Mouse (Mus musculus) lung, postnatal 14 days (tissue): Measurements from ENCODE around the gene Hist1h2be.
"Not testable (repeated sequence)": the region's sequence is repeated elsewhere in the genome, so short reads cannot be mapped to it uniquely, and the experiment has no call there.

ENCODE experiments used
- DNase-seq: peaks from one replicate; pipeline ENCODE4 v3.0.0; 2021

The Hist1h2be gene

GRCm38 (mm10) chr13:23591206-23591605, 29.7 kb downstream of the Hist1h2be start:
- DNase-seq = no peak

- no peak for DNase-seq
Measured at GRCm38 (mm10) chr13:23586940-23587225, 34.0 kb downstream of the Hist1h2be start.

- DNase-seq = no peak
Measured at GRCm38 (mm10) chr13:23586099-23586939, 34.6 kb downstream of the Hist1h2be start.

DNA sequence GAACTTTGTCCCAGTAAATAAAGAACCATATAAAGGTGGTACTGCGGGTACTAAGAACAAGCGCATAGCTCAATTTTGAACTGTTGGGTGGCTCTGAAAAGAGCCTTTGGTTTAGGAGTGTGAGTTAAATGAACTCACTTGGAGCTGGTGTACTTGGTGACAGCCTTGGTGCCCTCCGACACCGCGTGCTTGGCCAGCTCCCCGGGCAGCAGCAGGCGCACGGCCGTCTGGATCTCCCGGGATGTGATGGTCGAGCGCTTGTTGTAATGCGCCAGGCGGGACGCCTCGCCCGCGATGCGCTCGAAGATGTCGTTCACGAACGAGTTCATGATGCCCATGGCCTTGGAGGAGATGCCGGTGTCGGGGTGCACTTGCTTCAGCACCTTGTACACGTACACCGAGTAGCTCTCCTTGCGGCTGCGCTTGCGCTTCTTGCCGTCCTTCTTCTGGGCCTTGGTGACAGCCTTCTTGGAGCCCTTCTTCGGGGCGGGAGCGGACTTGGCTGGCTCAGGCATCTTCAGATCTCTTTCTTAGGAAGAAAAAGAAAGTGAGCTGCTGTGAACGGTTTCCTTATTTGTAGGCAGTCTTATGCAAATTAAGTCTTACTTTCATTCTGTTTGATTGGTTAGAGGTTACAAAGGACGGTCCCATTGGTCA, 35.4 kb downstream of the Hist1h2be start:
- peak; percentile 62 for DNase-seq

DNA sequence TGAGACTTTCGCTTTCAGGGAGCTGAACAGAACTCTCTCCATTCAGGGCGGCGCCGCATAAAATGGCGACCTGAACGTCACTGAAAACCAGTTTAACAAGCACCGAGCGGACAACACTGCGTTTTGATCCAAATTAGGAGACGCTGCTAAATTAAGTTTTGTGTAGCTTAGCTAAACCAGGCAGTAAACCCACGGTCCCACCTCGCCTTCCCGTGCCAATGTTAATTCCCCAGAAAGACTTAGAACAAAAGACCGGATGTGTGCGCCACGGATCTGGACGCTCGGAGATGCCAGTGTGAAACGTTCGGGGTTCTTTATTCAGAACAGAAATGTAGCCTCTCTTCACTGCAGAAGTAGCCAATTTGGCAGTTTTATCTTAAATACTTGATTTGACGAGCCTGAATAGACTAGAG, 35.9 kb downstream of the Hist1h2be start:
- DNase-seq = peak; percentile 76

DNA sequence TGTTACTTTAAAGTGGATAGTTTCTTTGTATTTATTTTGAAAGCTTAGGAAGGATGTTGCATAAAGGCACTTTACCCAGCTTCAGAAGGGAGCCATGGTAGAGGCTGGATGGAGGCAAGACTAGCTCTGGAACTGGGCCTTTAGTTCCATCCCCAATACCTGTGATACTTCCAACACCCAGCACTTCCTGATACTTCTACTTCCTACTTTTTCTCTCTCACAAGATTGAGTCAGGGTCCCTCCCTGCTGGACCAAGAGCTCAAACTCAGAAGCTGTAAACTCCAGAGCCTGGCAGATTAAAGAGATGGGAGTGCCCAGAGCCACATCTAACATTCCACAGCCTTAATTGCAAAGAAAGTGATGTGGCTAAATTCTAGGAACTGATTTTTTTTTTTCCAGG, 36.6 kb downstream of the Hist1h2be start:
- no peak for DNase-seq

DNA sequence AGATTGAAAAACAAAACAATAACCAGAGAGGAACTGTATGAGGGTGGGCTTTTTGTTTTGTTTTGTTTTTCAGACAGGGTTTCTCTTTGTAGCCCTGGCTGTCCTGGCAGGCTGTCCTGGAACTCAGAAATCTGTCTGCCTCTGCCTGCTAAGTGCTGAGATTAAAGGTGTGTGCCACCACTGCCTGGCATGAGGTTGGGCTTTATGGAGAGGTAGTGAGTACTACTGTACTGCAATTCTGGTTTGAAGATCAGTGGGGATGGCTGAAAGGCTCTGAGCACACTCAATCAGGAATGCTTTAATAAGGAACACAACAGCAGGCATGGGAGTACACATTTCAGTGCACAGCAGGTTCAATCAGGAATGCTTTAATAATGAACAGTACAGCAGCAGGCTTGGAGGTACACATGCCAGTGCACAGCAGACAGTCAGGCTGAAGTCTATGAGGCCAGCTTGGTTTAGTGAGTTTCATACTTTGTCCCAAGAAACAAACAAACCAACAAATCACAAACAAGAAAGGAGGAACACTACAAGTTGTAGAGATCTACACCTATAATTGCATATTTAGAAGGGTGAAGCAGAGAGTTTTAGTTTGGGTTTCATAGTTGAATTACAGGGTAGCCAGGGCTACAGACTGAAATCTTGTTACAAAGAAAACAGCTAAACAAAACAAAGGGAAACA, 37.4 kb downstream of the Hist1h2be start:
- DNase-seq = no peak

GRCm38 (mm10) chr13:23582219-23583056, 38.5 kb downstream of the Hist1h2be start:
- no peak for DNase-seq

DNA sequence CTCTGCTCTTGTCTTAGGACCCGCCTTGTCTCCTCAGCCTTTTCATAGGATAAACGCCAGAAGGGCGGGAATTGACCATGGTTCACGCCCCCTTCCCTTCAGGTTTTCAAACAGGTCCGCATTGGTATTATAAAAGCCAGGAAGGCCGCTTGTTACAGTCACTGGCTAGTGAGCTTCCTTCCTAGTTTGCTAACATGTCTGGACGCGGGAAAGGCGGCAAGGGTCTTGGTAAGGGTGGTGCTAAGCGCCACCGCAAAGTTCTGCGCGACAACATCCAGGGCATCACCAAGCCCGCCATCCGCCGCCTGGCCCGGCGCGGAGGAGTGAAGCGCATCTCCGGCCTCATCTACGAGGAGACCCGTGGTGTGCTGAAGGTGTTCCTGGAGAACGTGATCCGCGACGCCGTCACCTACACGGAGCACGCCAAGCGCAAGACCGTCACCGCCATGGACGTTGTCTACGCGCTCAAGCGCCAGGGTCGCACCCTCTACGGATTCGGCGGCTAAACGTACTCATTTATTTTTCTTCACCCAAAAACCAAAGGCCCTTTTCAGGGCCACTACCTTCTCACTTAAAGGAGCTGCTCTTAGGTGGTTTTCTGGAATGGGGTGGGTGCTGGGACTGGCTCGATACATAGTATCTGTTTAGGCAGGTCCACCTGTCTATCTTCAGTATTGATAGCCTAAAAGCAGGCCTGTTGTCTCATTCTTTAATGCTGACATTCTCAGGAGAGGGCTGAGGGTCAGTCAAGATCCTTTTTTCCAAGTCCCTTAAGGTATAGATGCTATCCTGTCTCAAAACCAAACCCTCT, 39.3 kb downstream of the Hist1h2be start, which contains the start of gene Hist1h4d:
Gene Hist1h4d, plus strand, starts transcription at position 191 of the 811 bp plus-strand sequence.
- peak; percentile 97 for DNase-seq

DNA sequence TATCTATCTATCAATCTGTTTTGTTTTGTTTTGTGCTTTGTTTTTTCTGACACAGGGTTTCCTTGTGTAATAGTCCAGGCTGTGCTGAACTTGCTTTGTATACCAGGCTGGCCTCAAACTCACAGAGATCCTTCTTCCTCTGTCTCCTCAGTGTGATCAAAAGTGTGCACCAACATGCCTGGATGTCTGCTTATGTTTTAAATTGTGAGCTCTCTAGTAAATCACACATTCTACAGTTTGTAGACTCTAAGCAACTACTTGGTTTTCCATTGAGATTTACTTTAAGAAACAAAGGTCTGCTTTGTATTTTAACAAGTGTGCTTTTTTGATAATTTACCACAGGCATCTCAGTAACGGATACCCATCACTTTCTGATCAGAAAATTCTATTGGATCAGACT, 43.1 kb downstream of the Hist1h2be start:
- no peak for DNase-seq

GRCm38 (mm10) chr13:23576906-23577639, 43.9 kb downstream of the Hist1h2be start:
- DNase-seq = no peak

- no peak for DNase-seq
Measured at GRCm38 (mm10) chr13:23576351-23576881, 44.5 kb downstream of the Hist1h2be start.

DNA sequence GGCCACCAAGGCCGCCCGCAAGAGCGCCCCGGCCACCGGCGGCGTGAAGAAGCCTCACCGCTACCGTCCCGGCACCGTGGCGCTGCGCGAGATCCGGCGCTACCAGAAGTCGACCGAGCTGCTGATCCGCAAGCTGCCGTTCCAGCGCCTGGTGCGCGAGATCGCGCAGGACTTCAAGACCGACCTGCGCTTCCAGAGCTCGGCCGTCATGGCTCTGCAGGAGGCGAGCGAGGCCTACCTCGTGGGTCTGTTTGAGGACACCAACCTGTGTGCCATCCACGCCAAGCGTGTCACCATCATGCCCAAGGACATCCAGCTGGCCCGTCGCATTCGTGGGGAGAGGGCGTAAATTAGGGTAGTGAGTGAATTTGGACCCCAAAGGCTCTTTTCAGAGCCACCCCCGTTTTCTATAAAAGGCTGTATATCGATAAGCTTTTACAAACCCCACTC, 45.0 kb downstream of the Hist1h2be start:
- not testable (repeated sequence) for DNase-seq

GRCm38 (mm10) chr13:23575271-23575851, 45.6 kb downstream of the Hist1h2be start, which contains the start of gene Hist1h3d:
Gene Hist1h3d (plus strand): TSS chr13:23575763.
- peak; percentile 36 for DNase-seq

DNA sequence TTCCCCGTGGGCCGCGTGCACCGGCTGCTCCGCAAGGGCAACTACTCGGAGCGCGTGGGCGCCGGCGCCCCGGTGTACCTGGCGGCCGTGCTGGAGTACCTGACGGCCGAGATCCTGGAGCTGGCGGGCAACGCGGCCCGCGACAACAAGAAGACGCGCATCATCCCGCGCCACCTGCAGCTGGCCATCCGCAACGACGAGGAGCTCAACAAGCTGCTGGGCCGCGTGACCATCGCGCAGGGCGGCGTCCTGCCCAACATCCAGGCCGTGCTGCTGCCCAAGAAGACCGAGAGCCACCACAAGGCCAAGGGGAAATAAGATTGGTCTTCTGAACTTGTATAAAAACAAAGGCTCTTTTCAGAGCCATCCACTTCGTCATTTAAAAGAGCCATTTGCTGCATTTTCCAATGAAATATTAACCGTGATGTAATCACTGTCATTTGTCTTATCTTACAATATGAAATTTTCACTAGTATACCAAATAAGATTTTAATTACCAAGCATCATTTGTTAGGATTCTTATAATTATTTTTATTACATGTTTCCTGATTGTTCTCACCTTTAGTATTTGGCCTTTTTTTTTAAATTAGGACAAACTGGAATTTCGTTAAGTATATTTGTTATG, 46.3 kb downstream of the Hist1h2be start:
- not testable (repeated sequence) for DNase-seq

DNA sequence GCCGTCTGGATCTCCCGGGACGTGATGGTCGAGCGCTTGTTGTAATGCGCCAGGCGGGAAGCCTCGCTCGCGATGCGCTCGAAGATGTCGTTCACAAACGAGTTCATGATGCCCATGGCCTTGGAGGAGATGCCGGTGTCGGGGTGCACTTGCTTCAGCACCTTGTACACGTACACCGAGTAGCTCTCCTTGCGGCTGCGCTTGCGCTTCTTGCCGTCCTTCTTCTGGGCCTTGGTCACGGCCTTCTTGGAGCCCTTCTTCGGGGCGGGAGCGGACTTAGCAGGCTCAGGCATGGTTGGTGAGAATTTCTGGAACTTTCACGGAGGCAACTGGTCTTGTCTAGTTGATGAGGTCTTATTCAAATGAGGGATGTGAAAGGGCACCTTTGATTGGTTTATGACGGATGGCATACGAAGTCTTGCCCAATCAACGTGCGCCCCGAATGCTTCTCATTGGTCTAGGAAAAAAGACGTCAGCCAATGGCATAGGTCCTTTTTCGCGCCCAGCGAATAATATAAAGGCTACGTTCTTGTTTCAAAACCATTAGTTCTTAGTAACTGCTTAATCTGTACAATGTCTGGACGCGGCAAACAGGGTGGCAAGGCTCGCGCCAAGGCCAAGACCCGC, 46.9 kb downstream of the Hist1h2be start, which contains the start of the genes Hist1h2bf and Hist1h2ad:
Gene Hist1h2bf, minus strand, starts transcription at position 299 of the 627 bp plus-strand sequence.
Gene Hist1h2ad, plus strand, starts transcription at position 484 of the 627 bp plus-strand sequence.
- DNase-seq = peak; percentile 88

- not testable (repeated sequence) for DNase-seq
Measured at GRCm38 (mm10) chr13:23573034-23573897, 47.7 kb downstream of the Hist1h2be start.
